Mouse (Mus musculus): ENCODE results near the gene Slc9b1.

GRCm38 (mm10) chr3:135444930-135445329 lies 97.1 kb downstream of the Slc9b1 start:
- TF ChIP-seq CTCF (IDR thresholded peaks at IDR 0.05; ENCODE audit: low read depth, low read length) (no peak), GATA1 (IDR thresholded peaks at IDR 0.05; ENCODE audit: borderline replicate concordance, low read length) (no peak), POLR2AphosphoS5 (IDR thresholded peaks at IDR 0.05; ENCODE audit: insufficient replicate concordance, low read depth, low read length) (no peak)

Measured in G1E (cell line).